Mouse (Mus musculus): ENCODE results near the gene Myo7a.

The Myo7a gene

GRCm38 (mm10) chr7:98097557-98097956 lies 21.8 kb downstream of the Myo7a start:
- DNase-seq, result no peak

GRCm38 (mm10) chr7:98095852-98096251 lies 23.5 kb downstream of the Myo7a start:
- no peak for DNase-seq

GRCm38 (mm10) chr7:98086346-98086745 lies 33.0 kb downstream of the Myo7a start:
- DNase-seq, result no peak

- DNase-seq, result no peak
Observed at GRCm38 (mm10) chr7:98085314-98085713, 34.0 kb downstream of the Myo7a start.

GRCm38 (mm10) chr7:98084541-98085293 lies 34.6 kb downstream of the Myo7a start:
- no peak for DNase-seq

- DNase-seq, result no peak
Observed at GRCm38 (mm10) chr7:98082376-98082775, 36.9 kb downstream of the Myo7a start.

GRCm38 (mm10) chr7:98077453-98077852 lies 41.9 kb downstream of the Myo7a start:
- DNase-seq, result no peak

- DNase-seq, result peak; percentile 77 to 80
Observed at GRCm38 (mm10) chr7:98071620-98072019, 47.7 kb downstream of the Myo7a start.

GRCm38 (mm10) chr7:98066229-98066628 lies 53.1 kb downstream of the Myo7a start:
- DNase-seq, result no peak

- no peak for DNase-seq
Observed at GRCm38 (mm10) chr7:98054942-98055341, 64.4 kb downstream of the Myo7a start.

GRCm38 (mm10) chr7:98054461-98054860 lies 64.9 kb downstream of the Myo7a start:
- no peak for DNase-seq

GRCm38 (mm10) chr7:98051980-98052379 lies 67.3 kb downstream of the Myo7a start:
- DNase-seq, result peak; percentile 34 to 47

- DNase-seq, result no peak
Observed at GRCm38 (mm10) chr7:98048101-98048824, 71.1 kb downstream of the Myo7a start.

GRCm38 (mm10) chr7:98002617-98003016 lies 116.7 kb downstream of the Myo7a start:
- DNase-seq, result no peak

Measured in thymus, postnatal 36 days (tissue).